Mouse (Mus musculus) heart, postnatal 4 days (tissue): ENCODE measurements around the gene Cdk6. TPM values are rescaled to one million over a fixed set of nuclear protein-coding genes. Genes with fewer than 3 reads are reported as not detected.
"Not testable (repeated sequence)": the region's sequence is repeated elsewhere in the genome, so short reads cannot be mapped to it uniquely, and the experiment has no call there.

Experiments used
- DNase-seq: peaks from one replicate; pipeline ENCODE4 v3.0.0; 2021
- total RNA-seq, 2 experiments: library from RNA; stranded (reverse); gene quantifications; 2 replicates each; pipeline ENCODE4 v1.2.3; 2021

Cdk6 gene
- total RNA-seq, 2 experiments from 2014 or later: 45.6 to 47.5 TPM

DNA sequence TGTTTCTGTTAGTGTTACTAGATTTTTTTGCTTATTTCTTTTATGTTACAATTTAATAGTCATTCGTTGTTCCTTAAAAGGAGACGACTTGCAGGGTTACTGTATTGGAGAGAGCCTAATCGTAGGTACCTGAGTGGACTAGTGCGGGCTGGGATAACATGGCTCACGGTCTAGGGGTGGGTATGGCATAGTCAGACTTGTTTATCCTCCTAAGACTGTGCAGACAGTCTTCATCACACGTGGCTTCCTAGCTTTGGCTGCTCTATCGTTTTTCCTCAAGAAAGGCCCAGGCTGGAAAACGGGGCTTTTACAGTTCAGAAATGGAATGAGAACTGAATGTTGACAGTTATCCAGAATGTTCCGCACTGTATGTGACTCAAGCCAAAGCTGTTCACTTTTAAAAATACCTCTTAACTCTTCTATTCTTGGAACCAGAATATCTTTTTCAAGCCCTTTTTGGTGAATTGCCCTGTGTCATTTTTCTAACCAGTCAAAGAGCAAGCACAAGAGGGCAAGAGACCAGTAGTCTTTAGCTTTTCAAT is 39.5 kb downstream of the Cdk6 start:
- DNase-seq: no peak

DNA sequence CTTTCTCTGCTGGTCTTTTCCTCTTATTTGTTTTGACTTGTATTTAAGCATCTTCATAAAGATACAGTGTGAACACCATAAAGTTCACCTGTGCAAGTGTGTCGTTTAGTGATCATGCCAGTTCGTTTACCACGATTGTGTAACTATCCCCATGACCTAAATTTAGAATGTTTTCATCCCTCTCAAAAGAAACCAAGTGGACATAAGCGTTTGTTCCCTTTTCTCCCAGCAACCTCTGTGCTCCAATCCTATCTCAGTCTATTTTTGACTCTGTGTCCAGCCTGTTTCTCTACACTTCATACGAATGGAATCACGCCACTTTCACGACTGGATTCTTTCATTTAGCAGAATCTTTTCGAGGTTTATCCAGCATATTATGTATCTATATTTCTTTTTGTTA is 40.5 kb downstream of the Cdk6 start:
- no peak for DNase-seq

DNA sequence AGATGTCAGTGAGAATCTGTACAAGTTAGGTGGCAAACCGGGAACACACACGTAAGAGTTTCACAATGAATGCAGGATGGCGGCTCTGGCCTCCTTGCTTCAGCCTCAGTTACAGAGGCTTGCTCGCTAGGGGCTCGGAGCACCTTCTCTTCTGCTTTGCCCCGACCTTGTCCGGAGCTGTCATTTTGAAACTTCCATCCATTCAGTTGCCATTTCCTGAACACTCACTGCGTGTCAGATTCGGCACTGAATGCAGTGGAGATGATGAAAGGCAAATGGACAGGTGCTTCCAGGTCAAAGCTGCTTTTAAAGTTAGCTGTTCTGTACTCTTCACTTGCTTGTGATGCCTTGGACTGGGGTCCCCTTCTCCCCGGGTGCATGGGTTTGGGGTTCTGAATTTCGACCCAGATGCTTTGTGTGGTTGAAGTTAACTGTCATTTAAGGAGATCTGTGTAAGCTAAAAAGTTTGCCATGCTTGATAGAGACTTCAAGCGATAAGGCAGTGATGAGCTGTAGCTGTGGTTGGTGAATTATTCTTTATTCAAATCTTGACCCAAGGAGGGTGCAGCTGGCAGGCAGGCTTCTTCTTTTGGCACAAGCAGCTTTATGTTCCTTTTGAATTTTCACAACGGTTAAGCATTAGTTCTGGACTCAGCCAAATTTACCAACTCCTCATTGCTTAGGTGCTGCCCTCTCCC is 41.2 kb downstream of the Cdk6 start:
- DNase-seq: no peak

DNA sequence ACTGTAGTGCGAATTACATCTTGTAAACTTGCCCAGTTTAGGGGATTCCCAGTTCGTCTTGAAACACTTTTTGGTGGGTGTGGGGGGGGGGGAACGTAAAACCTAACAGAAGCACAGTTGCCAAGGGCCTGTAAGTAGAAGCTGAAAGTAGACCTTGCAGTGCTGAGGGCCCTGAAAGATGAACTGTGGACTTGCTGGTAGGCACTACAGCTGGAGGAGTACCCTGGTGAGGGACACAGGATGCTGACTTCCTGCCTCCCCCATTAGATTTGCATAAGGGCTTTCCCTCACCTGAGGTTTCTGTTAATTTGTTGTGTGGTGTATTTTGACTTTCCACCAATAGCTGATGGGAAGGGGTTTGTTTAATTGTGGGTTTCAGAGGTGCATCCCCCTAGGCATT is 42.3 kb downstream of the Cdk6 start:
- DNase-seq: no peak

DNA sequence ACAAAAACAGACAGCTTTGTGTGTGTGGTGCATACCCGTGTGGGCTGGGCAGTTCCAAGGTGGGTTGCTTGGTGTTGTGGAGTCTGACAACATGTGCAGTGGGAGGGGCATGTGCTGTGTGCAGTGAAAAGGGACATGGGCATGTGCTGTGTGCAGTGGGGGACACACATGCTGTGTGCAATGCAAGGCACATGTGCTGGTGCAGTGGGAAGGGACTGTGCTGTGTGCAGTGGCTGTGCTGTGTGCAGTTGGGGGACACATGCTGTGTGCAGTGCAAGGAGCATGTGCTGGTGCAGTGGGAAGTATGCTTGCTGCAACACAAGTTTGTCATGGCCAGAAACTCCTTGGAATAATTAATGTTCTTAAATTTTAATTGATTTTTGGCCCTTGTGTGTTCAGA is 43.8 kb downstream of the Cdk6 start:
- no peak for DNase-seq

DNA sequence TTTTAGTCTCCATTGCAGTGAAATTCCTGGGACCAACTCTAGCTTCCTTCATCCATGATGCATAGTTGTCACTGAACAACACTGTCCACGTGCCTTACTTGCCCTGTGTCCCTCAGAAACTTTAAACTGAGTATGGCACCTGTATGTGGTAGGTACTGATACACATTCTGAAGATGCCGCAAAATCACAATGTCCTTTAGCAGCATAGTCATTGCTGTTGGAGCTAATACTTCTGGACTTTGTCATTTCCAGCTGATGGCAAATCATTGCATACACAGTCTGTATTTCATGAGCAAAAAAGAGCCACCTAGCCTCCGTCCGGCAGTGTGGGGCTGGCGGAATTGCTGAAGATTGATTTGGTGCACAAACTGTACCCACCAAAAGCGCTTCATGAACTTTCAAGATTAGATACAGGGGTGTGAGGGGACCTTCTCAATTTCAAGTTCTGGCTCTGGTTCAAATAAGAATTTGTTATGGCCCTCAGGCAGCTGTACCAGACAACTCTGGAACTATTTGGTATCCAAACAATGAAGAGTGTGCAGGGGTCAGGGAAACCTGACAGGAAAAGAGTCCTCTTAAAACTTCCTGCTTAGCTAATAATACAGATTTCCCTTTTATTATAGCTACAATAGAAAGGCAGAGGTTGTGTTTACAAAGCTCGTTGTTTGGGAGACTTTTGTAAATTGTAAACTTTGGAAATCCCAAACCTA is 44.9 kb downstream of the Cdk6 start:
- DNase-seq: no peak

- no peak for DNase-seq
Observed at GRCm38 (mm10) chr5:3386731-3387087, 45.4 kb downstream of the Cdk6 start.

- no peak for DNase-seq
Observed at GRCm38 (mm10) chr5:3387138-3387537, 45.9 kb downstream of the Cdk6 start.

DNA sequence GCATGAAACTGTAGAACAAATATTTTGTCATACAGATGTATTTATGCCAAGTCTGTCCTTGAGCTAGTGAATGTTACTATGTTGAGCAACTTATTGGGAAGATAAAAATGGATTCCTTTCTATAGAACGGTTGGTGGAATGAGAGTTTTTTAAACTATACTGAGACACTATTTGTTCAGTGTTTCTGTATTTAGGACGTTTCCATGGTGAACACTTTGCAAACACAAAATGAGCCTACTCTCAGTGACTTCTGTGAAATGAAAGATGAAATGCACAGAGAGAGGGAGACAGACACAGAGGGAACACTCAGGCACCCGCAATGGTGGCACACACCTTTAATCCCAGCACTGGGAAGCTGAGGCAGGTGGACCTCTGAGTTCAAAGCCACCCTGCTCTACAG is 51.6 kb downstream of the Cdk6 start:
- no peak for DNase-seq

DNA sequence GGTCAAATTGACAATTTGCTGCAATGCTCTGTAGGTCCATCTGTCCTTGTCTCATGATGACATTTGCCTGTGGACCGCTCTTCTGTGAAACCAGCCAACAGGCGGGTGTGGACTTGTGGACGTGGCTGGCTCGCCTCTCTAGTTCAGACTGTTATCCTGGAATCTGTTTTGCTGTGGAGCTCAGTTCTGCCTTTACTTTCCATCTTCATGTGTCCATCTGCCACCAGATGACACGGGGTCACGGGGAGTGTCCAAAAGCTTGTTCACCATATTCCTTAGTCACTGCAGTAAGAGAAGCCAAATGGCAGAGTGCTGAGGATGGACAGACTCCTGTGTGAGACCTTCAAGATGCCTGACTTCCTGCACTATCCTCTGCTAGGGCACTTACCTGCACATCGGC is 52.9 kb downstream of the Cdk6 start:
- no peak for DNase-seq

DNA sequence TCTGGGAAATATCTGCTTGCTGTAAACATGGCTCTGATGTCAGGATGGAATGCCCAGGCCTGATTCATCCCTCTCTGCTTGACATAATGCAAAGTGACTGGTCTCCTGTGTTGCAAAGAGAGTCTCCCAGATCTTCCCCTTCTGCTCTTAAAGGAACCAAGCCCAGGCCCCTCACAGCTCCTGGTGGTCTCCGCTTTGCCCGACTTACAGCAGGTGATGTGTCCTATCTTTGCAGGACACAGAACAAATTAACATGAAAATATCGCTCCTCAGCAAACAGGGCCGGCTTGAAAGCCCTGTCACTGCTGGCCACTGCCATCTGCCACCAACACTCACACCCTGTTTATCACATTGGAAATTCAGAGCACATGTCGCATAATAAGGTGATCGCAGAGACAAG is 53.7 kb downstream of the Cdk6 start:
- DNase-seq: no peak

- no peak for DNase-seq
Observed at GRCm38 (mm10) chr5:3396214-3396613, 54.9 kb downstream of the Cdk6 start.

GRCm38 (mm10) chr5:3396910-3397575 is 55.8 kb downstream of the Cdk6 start:
- no peak for DNase-seq

- no peak for DNase-seq
Observed at GRCm38 (mm10) chr5:3399784-3400494, 58.7 kb downstream of the Cdk6 start.

GRCm38 (mm10) chr5:3405102-3405501 is 63.8 kb downstream of the Cdk6 start:
- DNase-seq: peak; percentile 14

- DNase-seq: no peak
Observed at GRCm38 (mm10) chr5:3405503-3405902, 64.2 kb downstream of the Cdk6 start.

DNA sequence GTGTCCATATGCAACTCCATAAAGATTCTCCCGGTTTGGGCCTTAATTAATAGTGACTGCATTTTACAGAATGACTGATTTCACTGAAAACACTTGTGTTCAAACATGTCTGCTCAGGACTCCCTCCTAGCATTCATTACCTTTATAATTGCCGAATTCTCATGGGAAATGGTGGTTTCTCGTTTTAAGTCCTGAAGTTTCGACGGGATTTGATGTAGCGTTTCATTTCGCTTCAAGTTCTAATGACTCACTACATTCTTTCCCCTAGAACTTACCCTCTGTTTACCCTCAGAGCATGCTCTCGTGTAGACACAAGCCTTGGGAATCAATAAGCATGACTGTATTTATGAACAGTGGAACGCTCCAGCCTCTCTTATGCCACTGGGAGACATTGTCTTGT is 66.6 kb downstream of the Cdk6 start:
- DNase-seq: no peak

- DNase-seq: not testable (repeated sequence)
Observed at GRCm38 (mm10) chr5:3418183-3418582, 76.9 kb downstream of the Cdk6 start.

DNA sequence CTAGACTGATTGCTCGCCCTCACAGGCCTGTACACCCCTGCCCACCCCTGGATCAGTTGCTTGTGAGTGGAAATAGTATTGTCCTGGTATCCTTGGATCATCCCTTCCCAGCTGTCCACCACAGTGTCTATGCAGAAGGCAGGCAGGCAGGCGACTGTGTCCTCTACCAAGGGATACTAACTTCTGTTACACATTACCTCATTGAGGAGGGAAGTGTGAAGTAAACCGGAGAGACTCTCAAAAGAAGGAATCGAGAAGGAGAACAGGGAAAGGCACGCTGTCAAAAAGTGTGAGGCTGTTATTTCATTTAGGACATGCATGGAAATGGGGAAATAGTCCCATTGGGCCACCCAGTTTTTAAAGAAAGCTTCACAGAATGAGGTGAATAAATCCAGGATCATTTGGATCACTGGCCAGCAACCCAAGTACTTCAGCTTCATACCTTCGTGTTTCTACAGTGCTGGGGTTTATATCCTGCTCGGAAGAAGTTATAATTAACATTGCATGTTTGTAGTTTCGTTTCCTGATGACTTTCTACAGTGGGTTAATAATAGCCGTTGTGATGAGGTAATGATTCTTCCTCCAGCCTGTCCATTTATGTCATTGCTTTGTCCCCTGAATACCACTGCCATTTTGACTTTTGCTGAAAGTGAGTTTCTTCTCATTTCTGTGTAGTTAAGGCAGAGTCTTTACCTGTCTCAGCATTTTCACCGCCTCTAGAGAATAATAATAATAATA is 79.0 kb downstream of the Cdk6 start:
- no peak for DNase-seq

GRCm38 (mm10) chr5:3420832-3421228 is 79.5 kb downstream of the Cdk6 start:
- no peak for DNase-seq

GRCm38 (mm10) chr5:3433131-3433700 is 91.9 kb downstream of the Cdk6 start:
- peak; percentile 29 for DNase-seq

DNA sequence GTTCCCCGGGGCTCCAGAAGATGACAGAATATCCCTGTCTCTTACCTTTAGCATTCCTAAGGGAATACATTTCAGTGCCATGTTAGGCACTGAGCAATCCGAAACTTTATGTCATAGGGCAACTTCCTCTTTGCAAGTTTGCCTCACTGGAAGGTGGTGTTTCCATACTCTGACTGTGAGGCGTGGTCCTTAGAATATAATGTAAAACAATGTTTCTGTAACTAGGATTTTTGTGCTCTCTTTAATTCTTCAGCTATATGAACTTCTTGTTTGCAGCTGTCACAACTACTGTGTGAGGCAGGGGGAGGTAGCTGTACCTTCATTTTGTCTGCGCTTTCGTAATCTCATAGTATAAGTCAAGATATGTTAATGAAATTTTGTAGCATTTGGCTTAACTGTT is 92.8 kb downstream of the Cdk6 start:
- DNase-seq: not testable (repeated sequence)
